In the genomic region with DNA sequence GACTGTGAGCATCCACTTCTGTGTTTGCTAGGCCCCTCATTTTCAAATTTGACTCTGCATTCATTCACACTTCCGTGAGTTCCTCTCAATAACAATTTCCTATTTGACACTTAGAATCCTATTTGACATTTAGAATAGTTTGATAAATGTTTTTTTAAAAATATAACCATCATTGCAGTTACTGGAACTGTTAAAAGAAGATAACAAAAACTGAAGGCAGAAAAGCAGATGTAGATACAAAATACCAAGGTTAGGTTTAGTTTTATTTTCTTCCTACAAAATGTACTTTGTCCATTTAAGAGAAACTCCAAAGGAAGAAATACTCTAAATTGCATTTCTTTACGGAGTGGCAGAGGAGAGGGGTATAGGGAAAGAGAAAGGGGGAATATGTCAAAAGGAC, we compare ENCODE assay signal across 37 mouse cellular contexts. TPM values are rescaled to one million over a fixed set of nuclear protein-coding genes. Genes with fewer than 3 reads are reported as not detected.
"Had no signal": no experiment of that assay in that cellular context is flagged by ENCODE, and none has a peak within 500 bp of the region (broad histone marks: within the 10 kb centered on the region; RNA-seq: fewer than 3 reads in every experiment).

No protein-coding gene starts in this region.

- H3K27me3 ChIP-seq: embryonic facial prominence, embryonic 12.5 days; embryonic facial prominence, embryonic 13.5 days; embryonic facial prominence, embryonic 15.5 days; forebrain, embryonic 12.5 days; forebrain, embryonic 13.5 days; forebrain, embryonic 15.5 days had no signal

- H3K27ac ChIP-seq: embryonic facial prominence, embryonic 10.5 days; embryonic facial prominence, embryonic 12.5 days; embryonic facial prominence, embryonic 13.5 days; embryonic facial prominence, embryonic 15.5 days; forebrain, embryonic 10.5 days; forebrain, embryonic 12.5 days; forebrain, embryonic 13.5 days; forebrain, embryonic 15.5 days; gastrocnemius, adult 2 months; heart, adult 2 months; heart, embryonic 10.5 days had no signal

- H3K9ac ChIP-seq: embryonic facial prominence, embryonic 12.5 days; embryonic facial prominence, embryonic 13.5 days; embryonic facial prominence, embryonic 15.5 days; forebrain, embryonic 12.5 days; forebrain, embryonic 13.5 days; forebrain, embryonic 15.5 days; forebrain, postnatal 0 days had no signal

- H3K4me1 ChIP-seq: embryonic facial prominence, embryonic 10.5 days; embryonic facial prominence, embryonic 12.5 days; embryonic facial prominence, embryonic 13.5 days; embryonic facial prominence, embryonic 15.5 days; forebrain, embryonic 10.5 days; forebrain, embryonic 12.5 days; forebrain, embryonic 13.5 days; forebrain, embryonic 15.5 days; heart, embryonic 10.5 days had no signal

- ATAC-seq: forebrain, embryonic 13.5 days; forebrain, embryonic 14.5 days; forebrain, embryonic 15.5 days; forebrain, embryonic 16.5 days; forebrain, postnatal 0 days had no signal

- H3K9me3 ChIP-seq: embryonic facial prominence, embryonic 10.5 days; embryonic facial prominence, embryonic 12.5 days; embryonic facial prominence, embryonic 13.5 days; embryonic facial prominence, embryonic 15.5 days; forebrain, embryonic 10.5 days; forebrain, embryonic 12.5 days; forebrain, embryonic 13.5 days; forebrain, embryonic 15.5 days; heart, embryonic 10.5 days had no signal

- DNase-seq: cerebellum, adult 9-10 months; cerebellum, adult 9-11 months; cerebellum, postnatal 10 days; cerebellum, postnatal 14 days; cerebellum, postnatal 25 days; cerebellum, postnatal 36 days; embryo, embryonic 11 days; forebrain, postnatal 0 days; gastrocnemius, adult 2 months; gastrocnemius, postnatal 10 days; gastrocnemius, postnatal 14 days; gastrocnemius, postnatal 25 days; gastrocnemius, postnatal 36 days; heart, adult 11 months; heart, adult 18-20 months; heart, adult 2 months had no signal

- H3K4me3 ChIP-seq: embryonic facial prominence, embryonic 10.5 days; embryonic facial prominence, embryonic 12.5 days; embryonic facial prominence, embryonic 13.5 days; embryonic facial prominence, embryonic 15.5 days; erythroblast, embryonic 14.5 days; forebrain, embryonic 10.5 days; forebrain, embryonic 12.5 days; forebrain, embryonic 13.5 days; forebrain, embryonic 15.5 days; gastrocnemius, adult 2 months; heart, adult 2 months; heart, embryonic 10.5 days had no signal

RNA-seq across cellular contexts. Expression of a gene that starts 37.3 kb away (rescaled TPM):
- total RNA-seq: common myeloid progenitor, adult 5-6 weeks; forebrain, postnatal 0 days; gastrocnemius, adult 18-20 months; gastrocnemius, adult 2 months; gastrocnemius, adult 8-10 months; gastrocnemius, postnatal 14 days; gastrocnemius, postnatal 36 days; granulocyte monocyte progenitor cell, adult 5-6 weeks; heart, adult 18-20 months; heart, adult 2 months; heart, adult 8-10 months had no signal
- polyA plus RNA-seq: cortical plate, adult 2 months; erythroblast, embryonic 14.5 days; forebrain, embryonic 10.5 days; forebrain, embryonic 11.5 days; forebrain, embryonic 12.5 days; forebrain, embryonic 13.5 days; forebrain, embryonic 14.5 days; forebrain, embryonic 15.5 days; forebrain, embryonic 16.5 days; forebrain, postnatal 0 days; frontal cortex, adult 2 months; gonadal fat pad, adult 2 months had no signal
